Mouse (Mus musculus): ENCODE data around the gene Gm45062.

DNA sequence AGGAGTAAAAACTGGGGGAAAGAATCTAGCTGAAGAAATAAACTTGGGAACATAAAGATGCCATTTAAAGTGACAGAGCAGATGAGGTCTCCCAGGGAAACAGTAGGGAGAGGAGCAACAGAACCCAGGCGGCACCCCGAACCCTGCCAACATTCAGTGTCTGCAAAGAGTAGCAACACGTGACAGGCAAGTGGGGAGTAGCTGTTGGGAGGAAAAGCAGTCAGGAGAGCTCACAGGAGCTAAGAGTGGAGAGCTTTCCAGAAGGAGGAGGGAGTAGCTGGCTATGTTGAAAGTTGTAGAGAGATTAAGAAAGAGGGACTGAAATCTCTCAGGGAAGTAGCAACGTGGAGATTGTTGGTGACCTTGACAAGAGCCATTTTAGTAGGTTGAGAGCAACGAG lies 214.2 kb downstream of the Gm45062 start:
- TF ChIP-seq POLR2A (IDR thresholded peaks at IDR 0.05; ENCODE audit: control insufficient read depth in 1 of 2, insufficient read depth in 1 of 2, low read depth in 1 of 2, low read length in 2 of 2, poor library complexity in 1 of 2) = no peak
- TF ChIP-seq SIN3A (IDR thresholded peaks at IDR 0.05; ENCODE audit: low read length) = no peak
- TF ChIP-seq NRF1 (IDR thresholded peaks at IDR 0.05; ENCODE audit: insufficient read depth, low read depth, low read length, poor library complexity, severe bottlenecking) = no peak
- no peak for TF ChIP-seq USF2 (IDR thresholded peaks at IDR 0.05; ENCODE audit: borderline replicate concordance in 1 of 2, insufficient read depth in 1 of 2, low read depth in 1 of 2, low read length in 2 of 2)
- no peak for TF ChIP-seq MAZ (IDR thresholded peaks at IDR 0.05; ENCODE audit: low read depth, low read length)
- no peak for TF ChIP-seq E2F4 (IDR thresholded peaks at IDR 0.05; ENCODE audit: borderline replicate concordance, low read depth, low read length)
- TF ChIP-seq TBP (IDR thresholded peaks at IDR 0.05; ENCODE audit: low read depth, low read length) = no peak
- no peak for TF ChIP-seq GATA1 (IDR thresholded peaks at IDR 0.05; ENCODE audit: low read depth, low read length)
- no peak for TF ChIP-seq CTCF (IDR thresholded peaks at IDR 0.05 in 2 of 3, conservative IDR thresholded peaks at IDR 0.05 in 1 of 3; ENCODE audit: control insufficient read depth in 1 of 3, insufficient read depth in 1 of 3, low read depth in 2 of 3, low read length in 3 of 3, poor library complexity in 1 of 3, severe bottlenecking in 1 of 3)
